Mouse (Mus musculus) intestine, embryonic 14.5 days (tissue): ENCODE results near the gene Tbc1d12. TPM values are rescaled to one million over a fixed set of nuclear protein-coding genes. Genes with fewer than 3 reads are reported as not detected.

ENCODE experiments used
- ATAC-seq: fragments of 200-750 bp; cut with Nextera tagmentation; replicated peaks from 2 replicates; pipeline ENCODE4 v1.8.0; 2017; ENCODE audit warnings: low read depth, moderate number of reproducible peaks, moderate TSS enrichment, moderate library complexity; ENCODE audit not compliant: low FRiP score, low TSS enrichment
- DNase-seq: peaks from one replicate; pipeline ENCODE4 v3.0.0-alpha.2; 2018; ENCODE audit warnings: low spot score
- H3K27ac ChIP-seq: fragments of 300-500 bp; sonication (generic); 2 replicates; pipeline ENCODE4 v1.5.1; 2014; ENCODE audit warnings: low read depth, mild to moderate bottlenecking, control low read depth
- H3K27me3 ChIP-seq: fragments of 300-500 bp; sonication (generic); replicated peaks from 2 replicates; pipeline ENCODE4 v1.6.1; 2014; ENCODE audit warnings: low read length, control low read depth; ENCODE audit not compliant: control insufficient read depth, insufficient read depth
- H3K36me3 ChIP-seq: fragments of 300-500 bp; sonication (generic); 2 replicates; pipeline ENCODE4 v1.6.1; 2014; ENCODE audit warnings: low read length, control low read depth; ENCODE audit not compliant: control insufficient read depth, insufficient read depth
- H3K4me1 ChIP-seq: fragments of 300-500 bp; sonication (generic); replicated peaks from 2 replicates; pipeline ENCODE4 v1.6.1; 2014; ENCODE audit warnings: low read length, control low read depth, mixed read lengths; ENCODE audit not compliant: control insufficient read depth, insufficient read depth
- H3K4me2 ChIP-seq: fragments of 300-500 bp; sonication (generic); 2 replicates; pipeline ENCODE4 v1.6.1; 2014; ENCODE audit warnings: low read length
- H3K4me3 ChIP-seq: fragments of 300-500 bp; sonication (generic); 2 replicates; pipeline ENCODE4 v1.5.1; 2014; ENCODE audit warnings: low read depth, low read length, control low read depth, mixed read lengths
- H3K9ac ChIP-seq: fragments of 300-500 bp; sonication (generic); 2 replicates; pipeline ENCODE4 v1.6.1; 2014; ENCODE audit warnings: mild to moderate bottlenecking, low read length
- H3K9me3 ChIP-seq: fragments of 300-500 bp; sonication (generic); 2 replicates; pipeline ENCODE4 v1.6.1; 2016; ENCODE audit warnings: low read length, control low read depth; ENCODE audit not compliant: control insufficient read depth
- whole genome bisulfite sequencing: fragments of 180-500 bp; shearing (Covaris S2); extraction: QIAGEN DNeasy Blood & Tissue Kit; methylation state at CpG from one replicate; pipeline ENCODE4 v1.1.7; 2014; 5-methylcytosine and 5-hydroxymethylcytosine counted together
- polyA plus RNA-seq: library from polyadenylated mRNA; unstranded; fragments of >200 nt; fragmentation: Nextera tagmentation; extraction: Ambion mirVana; gene quantifications from 2 replicates; pipeline ENCODE4 v1.2.1, GENCODE M21; 2014

Gene Tbc1d12
- polyA plus RNA-seq, 1 experiment from 2014 or later: 2.3 TPM

DNA sequence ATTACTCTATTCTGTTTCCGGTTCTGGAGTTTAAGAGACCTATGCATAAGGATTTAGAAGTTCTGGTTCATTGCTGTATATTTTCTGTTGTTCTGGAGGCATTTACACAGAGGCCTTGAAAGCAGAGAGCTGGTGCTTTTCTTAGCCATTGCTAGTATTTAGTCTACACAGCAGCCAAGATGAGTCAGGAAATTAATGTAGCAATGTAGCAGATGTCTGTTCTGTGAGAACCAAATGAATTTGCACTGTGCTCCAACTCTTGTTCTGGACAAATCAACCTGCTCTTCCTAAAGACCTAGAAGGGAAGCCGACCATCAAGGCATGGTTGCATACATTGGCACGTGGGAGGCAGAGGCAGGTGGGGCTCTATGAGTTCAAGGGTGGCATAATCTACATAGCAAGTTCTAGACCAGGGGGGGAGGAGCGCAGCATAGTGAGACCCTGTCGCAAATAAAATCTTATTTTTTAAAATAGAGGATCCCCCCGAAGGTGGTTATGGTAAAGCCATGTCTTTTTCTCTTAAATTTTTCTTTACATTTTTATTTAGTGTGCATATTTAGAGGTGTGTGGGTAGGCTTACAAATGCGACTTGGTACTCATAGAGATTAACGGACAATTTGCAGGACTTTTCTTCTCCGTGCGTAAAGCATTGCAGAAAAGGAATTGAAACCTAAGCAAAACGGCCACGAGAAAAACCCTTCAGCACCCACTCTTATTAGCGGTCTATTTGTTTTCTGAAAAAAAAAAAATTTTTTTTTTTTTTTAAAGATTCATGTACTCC, 93.3 kb downstream of the Tbc1d12 start:
- Histone ChIP-seq H3K36me3 (peaks cover 21% of the 10 kb centered on the region), H3K9me3 (no peaks in the 10 kb centered on the region), H3K4me2 (peak overlapping the region; percentile 95), H3K9ac (peak overlapping the region; percentile 96), H3K4me3 (peak overlapping the region; percentile 88), H3K27ac (no peak overlapping the region), H3K4me1 (peaks cover 15% of the 10 kb centered on the region), H3K27me3 (no peaks in the 10 kb centered on the region)
- ATAC-seq: no peak
- no peak for DNase-seq
- 66% methylated on average over 13 of the region's 13 CpGs for WGBS

DNA sequence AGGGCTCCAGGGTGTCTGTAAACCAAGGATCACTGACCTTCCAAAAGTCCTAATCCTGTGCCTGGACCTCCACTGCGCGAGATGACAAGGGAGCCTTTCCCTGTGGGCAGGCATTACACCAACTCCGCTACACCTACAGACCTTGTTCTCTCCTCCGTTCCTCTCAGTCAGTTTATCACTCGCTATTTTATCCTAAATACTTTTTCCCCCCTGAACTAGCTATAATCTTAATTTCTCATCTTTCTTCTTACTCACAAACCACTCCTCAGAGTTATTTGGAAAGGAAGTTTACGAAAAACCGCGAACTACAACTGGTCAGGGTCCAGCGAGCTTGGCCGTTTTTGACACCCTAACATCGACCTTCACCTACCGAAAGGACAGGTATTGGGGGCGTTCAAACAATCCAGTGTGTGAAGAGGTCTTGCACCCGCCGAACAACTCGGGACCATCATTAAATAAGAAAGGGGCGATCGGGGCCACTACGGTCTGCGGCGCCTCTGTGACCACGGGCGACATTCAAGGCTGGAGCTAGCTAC, 93.9 kb downstream of the Tbc1d12 start:
- 2% methylated on average over 23 of the region's 23 CpGs for WGBS
- Histone ChIP-seq H3K9me3 (no peaks in the 10 kb centered on the region), H3K4me1 (peaks cover 15% of the 10 kb centered on the region), H3K4me2 (peak overlapping the region; percentile 95), H3K27ac (peak overlapping the region; percentile 90; the same call in 1 of the 2 replicates), H3K36me3 (peaks cover 27% of the 10 kb centered on the region), H3K27me3 (no peaks in the 10 kb centered on the region), H3K4me3 (peak overlapping the region; percentile 88), H3K9ac (peak overlapping the region; percentile 96)
- ATAC-seq (peak; percentile 41; the same call in 1 of the 2 replicates), DNase-seq (no peak)

DNA sequence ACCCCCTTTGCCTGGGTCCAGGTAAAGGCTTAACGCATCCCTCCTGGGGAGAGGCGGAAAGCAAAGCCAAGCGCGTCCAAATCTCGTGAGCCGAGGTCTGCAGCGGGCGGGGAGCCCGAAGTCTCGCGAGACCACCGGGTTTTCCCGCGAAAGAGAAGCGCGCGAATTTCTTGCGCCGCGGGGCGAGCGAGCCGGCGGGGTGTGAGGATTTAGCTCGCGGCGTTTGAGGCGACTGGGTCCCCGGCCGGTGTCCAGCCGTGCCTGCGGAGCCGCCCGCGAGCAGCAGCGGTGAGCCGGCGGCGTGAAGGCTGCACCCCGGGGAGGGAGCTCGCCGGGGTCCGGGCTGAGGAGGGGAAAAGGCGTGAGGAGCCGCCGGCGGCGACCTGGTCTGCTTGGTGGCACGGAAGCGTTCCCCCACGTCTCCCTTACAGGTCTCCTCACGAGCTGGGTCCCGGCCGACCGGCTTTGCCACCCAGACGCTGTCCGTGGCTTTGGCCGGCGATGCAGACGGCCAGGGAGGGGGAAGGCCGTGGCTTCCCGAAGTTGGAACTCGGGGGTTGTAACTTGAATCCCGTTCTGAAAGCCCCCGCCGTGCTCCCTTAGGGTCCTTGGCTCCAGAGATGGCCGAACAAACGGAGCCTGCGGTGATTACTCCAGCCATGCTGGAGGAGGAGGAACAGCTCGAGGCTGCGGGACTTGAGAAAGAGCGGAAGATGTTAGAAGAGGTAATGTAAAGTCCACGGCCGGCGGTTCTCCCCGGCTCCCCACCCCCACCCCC, 94.6 kb downstream of the Tbc1d12 start, which contains the start of gene Hells:
Hells (plus strand) TSS at position 128 of the 778 bp plus-strand sequence.
- peak within 1 kb of the TSS; percentile 90 for H3K27ac ChIP-seq
- H3K9me3 ChIP-seq: no peaks in the 10 kb centered on the region
- under 1% methylated on average over 71 of the region's 76 CpGs for WGBS
- H3K4me2 ChIP-seq: peak within 1 kb of the TSS; percentile 95
- ATAC-seq (peak; percentile 96), DNase-seq (peak; percentile 96)
- peaks cover 34% of the 10 kb centered on the region for H3K36me3 ChIP-seq
- no peaks in the 10 kb centered on the region for H3K27me3 ChIP-seq
- H3K4me1 ChIP-seq: peaks cover 15% of the 10 kb centered on the region
- H3K4me3 ChIP-seq: peak within 1 kb of the TSS; percentile 88
- H3K9ac ChIP-seq: peak within 1 kb of the TSS; percentile 96

DNA sequence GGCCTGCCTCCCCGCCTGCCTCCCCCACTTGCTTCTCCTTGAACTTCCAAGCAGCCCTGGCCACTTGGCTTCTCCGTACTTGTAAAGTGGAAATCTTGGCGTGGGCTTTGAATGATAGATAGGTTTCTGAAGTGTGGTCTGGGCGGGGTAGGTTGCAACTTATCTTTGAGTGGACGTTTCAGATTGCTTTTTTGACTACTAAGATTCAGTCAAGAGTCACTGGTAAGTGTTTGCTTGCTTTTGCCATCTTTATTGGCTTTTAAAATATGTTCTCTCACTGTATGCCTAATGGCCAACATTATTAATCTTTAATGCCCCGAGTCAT, 95.1 kb downstream of the Tbc1d12 start:
- Histone ChIP-seq H3K4me2 (peak overlapping the region; percentile 95), H3K4me3 (peak overlapping the region; percentile 88), H3K27me3 (no peaks in the 10 kb centered on the region), H3K4me1 (peaks cover 15% of the 10 kb centered on the region), H3K9ac (peak overlapping the region; percentile 96), H3K9me3 (no peaks in the 10 kb centered on the region), H3K36me3 (peaks cover 37% of the 10 kb centered on the region), H3K27ac (0 out of 2 replicates have a peak overlapping the region, but pooled peaks have one; percentile 90)
- no peak for DNase-seq
- WGBS: 0% methylated on average over 6 of the region's 6 CpGs
- ATAC-seq: no peak

DNA sequence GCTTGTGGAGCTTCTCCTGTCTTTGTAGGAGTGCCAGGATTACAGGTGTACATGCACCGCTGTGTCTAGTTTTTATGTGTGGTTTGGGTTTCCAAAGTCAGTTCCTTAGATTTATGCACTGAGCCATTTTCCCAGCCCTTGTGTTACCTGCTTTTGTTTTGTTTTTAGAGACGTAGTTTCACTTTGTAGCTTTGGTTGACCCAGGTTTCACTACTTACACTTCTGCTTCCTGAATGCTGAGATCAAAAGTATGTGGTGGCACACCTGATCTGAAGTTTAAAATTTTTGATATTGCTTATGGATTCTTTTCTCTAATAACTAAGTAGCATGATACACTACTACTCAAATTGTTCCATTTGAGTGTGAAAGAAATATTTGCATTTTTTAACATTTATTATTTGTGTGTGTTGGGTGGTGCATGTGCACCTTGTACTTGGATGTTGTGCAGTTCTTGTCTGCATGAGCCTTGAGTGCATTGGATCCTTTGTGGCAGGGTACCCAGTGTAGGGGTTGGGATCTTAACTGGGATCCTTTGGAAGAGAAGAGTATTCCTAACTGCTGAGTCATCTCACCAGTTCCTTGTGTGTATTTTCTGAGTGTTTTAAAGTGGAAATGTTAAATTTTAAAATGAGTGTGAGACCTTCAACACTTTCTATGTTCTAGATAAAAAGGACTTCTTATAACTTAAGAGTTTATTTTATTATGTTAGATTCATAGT, 108.4 kb downstream of the Tbc1d12 start:
- Histone ChIP-seq H3K4me1 (no peaks in the 10 kb centered on the region), H3K4me2 (no peak overlapping the region), H3K27ac (no peak overlapping the region), H3K9me3 (no peaks in the 10 kb centered on the region), H3K27me3 (no peaks in the 10 kb centered on the region), H3K36me3 (peaks cover 72% of the 10 kb centered on the region), H3K4me3 (no peak overlapping the region), H3K9ac (no peak overlapping the region)
- ATAC-seq (no peak), DNase-seq (no peak)
- WGBS: 90% methylated on average over 2 of the region's 2 CpGs

Other genes starting within 250 kb of the Tbc1d12 start
- gene Noc3l, start 17.3 kb upstream of the Tbc1d12 start, polyA plus RNA-seq: 8.3 and 8.9 TPM in 2 replicates
- 56.6 and 63.0 TPM in 2 replicates for gene Hells, start 94.3 kb downstream of the Tbc1d12 start, polyA plus RNA-seq
- gene Cyp2c55, start 170.4 kb downstream of the Tbc1d12 start, polyA plus RNA-seq: 1.2 and 1.3 TPM in 2 replicates
- gene Cyp2c65, start 224.4 kb downstream of the Tbc1d12 start, polyA plus RNA-seq: 7.1 and 8.8 TPM in 2 replicates